Mouse (Mus musculus) cerebellum, adult 2 months (tissue): ENCODE results near the gene Dnase1l2.

Source experiments
- CTCF ChIP-seq: fragments of 200-500 bp; IDR thresholded peaks from 2 replicates; pipeline ENCODE4 v1.5.1; 2011; ENCODE audit warnings: low read depth, mild to moderate bottlenecking, control low read depth, low read length, moderate library complexity, borderline replicate concordance; ENCODE audit not compliant: insufficient read depth
- POLR2A ChIP-seq: fragments of 200-500 bp; IDR thresholded peaks from 2 replicates; pipeline ENCODE4 v1.6.1; 2011; ENCODE audit warnings: low read length, control low read depth, borderline replicate concordance; ENCODE audit not compliant: insufficient read depth

DNA sequence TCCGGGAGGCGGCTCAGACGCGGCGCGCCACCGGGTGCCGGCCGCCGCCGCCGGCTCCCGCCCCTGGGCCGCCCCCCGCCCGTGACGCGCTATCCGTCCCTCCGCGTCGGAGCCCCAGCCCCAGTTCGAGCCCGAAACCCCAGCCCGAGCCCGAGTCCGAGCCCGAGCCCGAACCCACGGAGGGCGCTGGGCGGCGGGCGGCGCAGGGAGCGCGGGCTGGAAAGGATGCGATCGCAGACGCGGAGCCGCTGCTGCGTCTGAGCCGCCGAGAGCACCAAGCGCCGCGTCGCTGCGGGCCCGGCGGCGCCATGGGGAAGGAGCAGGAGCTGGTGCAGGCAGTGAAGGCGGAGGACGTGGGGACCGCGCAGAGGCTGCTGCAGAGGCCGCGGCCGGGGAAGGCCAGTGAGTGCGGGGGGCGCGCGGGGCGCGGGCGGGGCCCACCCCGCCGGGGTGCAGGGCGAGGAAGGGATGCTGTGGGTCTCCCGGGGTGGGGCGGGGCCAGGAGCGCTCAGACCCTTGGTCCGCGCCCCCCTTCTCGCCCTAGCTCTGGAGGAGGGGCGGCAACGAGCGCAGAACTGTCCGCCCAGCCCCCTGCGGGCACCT is 45.9 kb upstream of the Dnase1l2 start:
- TF ChIP-seq CTCF (no peak), POLR2A (no peak)
